Mouse (Mus musculus): ENCODE measurements around the gene Clec4g.

GRCm38 (mm10) chr8:3718559-3718958, 1.9 kb downstream of the Clec4g start:
- peak; percentile 65 for TF ChIP-seq CTCF (IDR thresholded peaks at IDR 0.05; ENCODE audit: extremely low read depth, insufficient read depth, low read length)
- TF ChIP-seq POLR2A (IDR thresholded peaks at IDR 0.05; ENCODE audit: extremely low read depth, insufficient read depth, low read length): no peak

Measured in cortical plate, adult 2 months (tissue).